Mouse (Mus musculus): ENCODE measurements at regions not wholly inside any gene's neighbourhood (a gene's known extent, or its start where the extent isn't known, plus 50 kb on each side); places are given as distances from the start of the nearest gene placed in this dataset.

GRCm38 (mm10) chr2:48417000-48417596 lies 396.8 kb upstream of the Acvr2a start:
- TF ChIP-seq CTCF (IDR thresholded peaks at IDR 0.05; ENCODE audit: low read depth): no peak
- TF ChIP-seq EP300 (IDR thresholded peaks at IDR 0.05; ENCODE audit: low read depth): no peak

All from liver, postnatal 0 days (tissue).